Mouse (Mus musculus): ENCODE results near the gene Snupn.
"Not testable (repeated sequence)": the region's sequence is repeated elsewhere in the genome, so short reads cannot be mapped to it uniquely, and the experiment has no call there.

Gene Snupn

GRCm38 (mm10) chr9:56930556-56930955, 20.1 kb upstream of the Snupn start:
- DNase-seq (ENCODE audit: low spot score): no peak

- DNase-seq (ENCODE audit: low spot score): no peak
These were observed 13.8 kb upstream of the Snupn start for GRCm38 (mm10) chr9:56936861-56937222.

- peak; percentile 90 for DNase-seq (ENCODE audit: low spot score)
These were observed 13.2 kb upstream of the Snupn start, which contains the start of gene Imp3 for GRCm38 (mm10) chr9:56937223-56938160. Gene Imp3 (plus strand): TSS chr9:56937475.

- no peak for DNase-seq (ENCODE audit: low spot score)
These were observed 12.3 kb upstream of the Snupn start for GRCm38 (mm10) chr9:56938374-56938773.

GRCm38 (mm10) chr9:56947481-56947880, 3.2 kb upstream of the Snupn start:
- DNase-seq (ENCODE audit: low spot score): peak; percentile 60

- DNase-seq (ENCODE audit: low spot score): not testable (repeated sequence)
These were observed 2.0 kb upstream of the Snupn start for GRCm38 (mm10) chr9:56948699-56949098.

- DNase-seq (ENCODE audit: low spot score): peak; percentile 24
These were observed 911 bp upstream of the Snupn start for GRCm38 (mm10) chr9:56949767-56950166.

GRCm38 (mm10) chr9:56953562-56953961, 2.9 kb downstream of the Snupn start:
- DNase-seq (ENCODE audit: low spot score): no peak

- no peak for DNase-seq (ENCODE audit: low spot score)
These were observed 6.4 kb downstream of the Snupn start for GRCm38 (mm10) chr9:56956966-56957675.

GRCm38 (mm10) chr9:56958689-56959088, 8.0 kb downstream of the Snupn start:
- DNase-seq (ENCODE audit: low spot score): no peak

GRCm38 (mm10) chr9:56961591-56961990, 10.9 kb downstream of the Snupn start:
- DNase-seq (ENCODE audit: low spot score): no peak

- DNase-seq (ENCODE audit: low spot score): no peak
These were observed 19.5 kb downstream of the Snupn start for GRCm38 (mm10) chr9:56970158-56970557.

- DNase-seq (ENCODE audit: low spot score): no peak
These were observed 23.4 kb downstream of the Snupn start for GRCm38 (mm10) chr9:56973960-56974524.

- peak; percentile 20 for DNase-seq (ENCODE audit: low spot score)
These were observed 24.5 kb downstream of the Snupn start for GRCm38 (mm10) chr9:56975199-56975598.

GRCm38 (mm10) chr9:56980186-56980585, 29.5 kb downstream of the Snupn start:
- DNase-seq (ENCODE audit: low spot score): no peak

- DNase-seq (ENCODE audit: low spot score): no peak
These were observed 30.8 kb downstream of the Snupn start for GRCm38 (mm10) chr9:56981502-56981901.

- DNase-seq (ENCODE audit: low spot score): peak; percentile 62
These were observed 43.9 kb downstream of the Snupn start, which contains the start of gene Ptpn9 for GRCm38 (mm10) chr9:56994286-56995197. Gene Ptpn9 (plus strand): TSS chr9:56994923.

GRCm38 (mm10) chr9:56995198-56996027, 44.7 kb downstream of the Snupn start:
- DNase-seq (ENCODE audit: low spot score): peak; percentile 44

GRCm38 (mm10) chr9:56996028-56996346, 45.3 kb downstream of the Snupn start:
- DNase-seq (ENCODE audit: low spot score): no peak

- not testable (repeated sequence) for DNase-seq (ENCODE audit: low spot score)
These were observed 46.5 kb downstream of the Snupn start for GRCm38 (mm10) chr9:56997206-56997605.

GRCm38 (mm10) chr9:57003011-57003410, 52.3 kb downstream of the Snupn start:
- DNase-seq (ENCODE audit: low spot score): no peak

Data from T-cell, adult 2 months (primary cell).